Mouse (Mus musculus) telencephalon, adult 2 months (tissue): Measurements from ENCODE around the gene Gm3020.
"Not testable (repeated sequence)": the region's sequence is repeated elsewhere in the genome, so short reads cannot be mapped to it uniquely, and the experiment has no call there.

Source experiments
- DNase-seq: peaks from one replicate; pipeline ENCODE4 v3.0.0-alpha.2; 2011; ENCODE audit warnings: low read depth, low spot score

Gene Gm3020

GRCm38 (mm10) chr14:3651730-3652129 is at the start of gene Gm3020:
Gm3020 (plus strand) TSS chr14:3652030.
- not testable (repeated sequence) for DNase-seq

- DNase-seq, result not testable (repeated sequence)
Observed at GRCm38 (mm10) chr14:3634212-3634611, 17.6 kb upstream of the Gm3020 start, which contains the start of gene Gm3012. Gm3012 (plus strand) TSS chr14:3634512.

- DNase-seq, result not testable (repeated sequence)
Observed at GRCm38 (mm10) chr14:3688483-3688882, 36.7 kb downstream of the Gm3020 start, which contains the start of gene Gm3043. Gm3043 (plus strand) TSS chr14:3688783.
